27 mouse cellular contexts compared by ENCODE assay signal in the genomic region with DNA sequence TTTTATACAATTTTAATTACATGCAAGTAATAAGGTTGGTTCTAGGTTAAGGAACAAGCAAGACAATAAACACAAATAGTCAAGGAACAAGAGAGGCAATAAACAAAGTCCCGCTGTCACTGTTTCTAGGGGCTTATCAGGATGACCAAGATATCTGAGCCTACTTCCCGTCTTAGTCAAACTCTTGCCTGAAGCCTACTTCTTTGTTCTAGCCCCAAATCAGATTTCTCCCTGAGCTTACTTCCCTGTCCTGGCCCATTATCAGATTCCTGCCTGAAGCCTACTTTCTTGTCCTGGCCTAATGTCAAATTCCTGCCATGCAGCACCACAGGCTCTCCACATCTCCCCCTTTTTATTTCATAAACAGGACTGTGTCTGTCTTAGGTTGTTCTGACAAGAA.
"Had no signal": no experiment of that assay in that cellular context is flagged by ENCODE, and none has a peak within 500 bp of the region (broad histone marks: within the 10 kb centered on the region; RNA-seq: fewer than 3 reads in every experiment).

No protein-coding gene starts in this region.

- DNase-seq: left cerebral cortex, postnatal 4 days; liver; liver, embryonic 13.5 days; liver, postnatal 0 days; lung, adult 18-20 months; lung, adult 2 months; lung, embryonic 14.5 days; lung, postnatal 10 days; lung, postnatal 14 days; lung, postnatal 36 days; lung, postnatal 4 days; midbrain, embryonic 14.5 days had no signal

- H3K9ac ChIP-seq: limb, embryonic 12.5 days; limb, embryonic 13.5 days; limb, embryonic 15.5 days; liver, embryonic 12.5 days; liver, embryonic 13.5 days; liver, embryonic 14.5 days; liver, embryonic 15.5 days; liver, postnatal 0 days; lung, embryonic 14.5 days; lung, embryonic 15.5 days; midbrain, embryonic 12.5 days; midbrain, embryonic 13.5 days; midbrain, embryonic 15.5 days had no signal

- H3K27ac ChIP-seq: limb, embryonic 10.5 days; limb, embryonic 12.5 days; limb, embryonic 13.5 days; limb, embryonic 15.5 days; liver, embryonic 12.5 days; liver, embryonic 13.5 days; liver, embryonic 14.5 days; liver, embryonic 15.5 days; lung, embryonic 15.5 days; macrophage; midbrain, embryonic 10.5 days; midbrain, embryonic 12.5 days; midbrain, embryonic 13.5 days; midbrain, embryonic 15.5 days had no signal

- H3K27me3 ChIP-seq: limb, embryonic 12.5 days; limb, embryonic 13.5 days; limb, embryonic 15.5 days; liver, embryonic 12.5 days; liver, embryonic 13.5 days; liver, embryonic 15.5 days; lung, embryonic 15.5 days; midbrain, embryonic 12.5 days; midbrain, embryonic 13.5 days; midbrain, embryonic 15.5 days had no signal

- H3K9me3 ChIP-seq: limb, embryonic 10.5 days; limb, embryonic 12.5 days; limb, embryonic 13.5 days; limb, embryonic 15.5 days; liver, embryonic 12.5 days; liver, embryonic 13.5 days; liver, embryonic 15.5 days; lung, embryonic 15.5 days; midbrain, embryonic 10.5 days; midbrain, embryonic 12.5 days; midbrain, embryonic 13.5 days; midbrain, embryonic 15.5 days had no signal

- H3K4me1 ChIP-seq: limb, embryonic 10.5 days; limb, embryonic 12.5 days; limb, embryonic 13.5 days; limb, embryonic 15.5 days; liver, embryonic 12.5 days; liver, embryonic 13.5 days; liver, embryonic 15.5 days; lung, embryonic 15.5 days; megakaryocyte, embryonic 14.5 days; midbrain, embryonic 10.5 days; midbrain, embryonic 12.5 days; midbrain, embryonic 13.5 days; midbrain, embryonic 15.5 days had no signal

- H3K36me3 ChIP-seq: limb, embryonic 10.5 days; limb, embryonic 12.5 days; limb, embryonic 13.5 days; limb, embryonic 15.5 days; liver, embryonic 12.5 days; liver, embryonic 13.5 days; liver, embryonic 15.5 days; lung, embryonic 15.5 days; midbrain, embryonic 10.5 days; midbrain, embryonic 12.5 days; midbrain, embryonic 13.5 days; midbrain, embryonic 15.5 days had no signal

- H3K4me3 ChIP-seq: limb, embryonic 10.5 days; limb, embryonic 12.5 days; limb, embryonic 13.5 days; limb, embryonic 15.5 days; liver, embryonic 12.5 days; liver, embryonic 13.5 days; liver, embryonic 15.5 days; lung, embryonic 15.5 days; megakaryocyte, embryonic 14.5 days; midbrain, embryonic 10.5 days; midbrain, embryonic 12.5 days; midbrain, embryonic 13.5 days; midbrain, embryonic 15.5 days; myocyte had no signal
